Mouse (Mus musculus) macrophage (primary cell): Measurements from ENCODE around the gene AU040320. TPM values are rescaled to one million over a fixed set of nuclear protein-coding genes. Genes with fewer than 3 reads are reported as not detected.

Experiments used
- H3K27ac ChIP-seq: fragments of 350-480 bp; formaldehyde crosslinking; 2 replicates; pipeline ENCODE4 v1.9.0; 2021
- H3K36me3 ChIP-seq: fragments of 350-480 bp; formaldehyde crosslinking; 2 replicates; pipeline ENCODE4 v1.9.0; 2021; ENCODE audit errors: inconsistent target
- H3K4me3 ChIP-seq: fragments of 350-480 bp; formaldehyde crosslinking; 2 replicates; pipeline ENCODE4 v1.9.0; 2021; ENCODE audit errors: inconsistent target
- H3K79me2 ChIP-seq: fragments of 350-480 bp; formaldehyde crosslinking; 2 replicates; pipeline ENCODE4 v1.9.0; 2021; ENCODE audit errors: inconsistent target
- WGBS: methylation state at CpG from one replicate; pipeline ENCODE4 v1.1.7; 2026; ENCODE audit warnings: inconsistent platforms; ENCODE audit not compliant: missing documents; 5-methylcytosine and 5-hydroxymethylcytosine counted together
- polyA plus RNA-seq: library from polyadenylated mRNA; stranded (reverse); fragments of 250-400 nt; gene quantifications from 3 replicates; pipeline ENCODE4 v1.2.4, GENCODE M21; 2018; ENCODE audit warnings: inconsistent platforms
- total RNA-seq, 78 experiments: library from RNA; depleted of rRNA; stranded (reverse); fragments of 250-400 nt; gene quantifications; 1 replicate in 9 of 78; 2 replicates in 24 of 78; 3 replicates in 43 of 78; 4 replicates in 2 of 78; pipeline ENCODE4 v1.2.4; 2018; ENCODE audit warnings: inconsistent platforms in 56 of 78

AU040320 gene
- total RNA-seq (2018; cell fraction: chromatin; rRNA removed): 100 to 1,000 TPM in 1 of 26 experiments, 10 to 100 TPM in 25; 28.8 to 116 (median 69.5) TPM
- 10 to 100 TPM; 24.2 to 48.1 (median 34.3) TPM for total RNA-seq (2018; cell fraction: cytosol; rRNA removed)
- total RNA-seq (2018; cell fraction: nucleus; rRNA removed): 10 to 100 TPM; 33.4 to 79.3 (median 66.5) TPM
- polyA plus RNA-seq: 25.7 to 27.5 TPM (median 26.7 TPM) in 3 replicates

- Histone ChIP-seq H3K36me3 (peaks cover 5% of the 10 kb centered on the region; the same call in 1 of the 2 replicates), H3K4me3 (peak within 1 kb of the TSS; percentile 90), H3K27ac (peak within 1 kb of the TSS; percentile 62), H3K79me2 (peaks cover 23% of the 10 kb centered on the region; the same call in 1 of the 2 replicates)
- WGBS: under 1% methylated on average over 66 of the region's 71 CpGs
These were observed at the start of gene AU040320, which contains the start of gene Ncdn for GRCm38 (mm10) chr4:126753268-126754230. Gene AU040320, plus strand, starts transcription at chr4:126753544. Gene Ncdn, minus strand, starts transcription at chr4:126753438.

GRCm38 (mm10) chr4:126706630-126707438, 46.5 kb upstream of the AU040320 start:
- Histone ChIP-seq H3K79me2 (no peaks in the 10 kb centered on the region; the same call in 1 of the 2 replicates), H3K4me3 (no peak overlapping the region), H3K36me3 (peaks cover 56% of the 10 kb centered on the region), H3K27ac (no peak overlapping the region)
- 92% methylated on average over 12 of the region's 12 CpGs for WGBS

GRCm38 (mm10) chr4:126707439-126707826, 45.9 kb upstream of the AU040320 start:
- 92% methylated on average over 5 of the region's 5 CpGs for WGBS
- no peaks in the 10 kb centered on the region; the same call in 1 of the 2 replicates for H3K79me2 ChIP-seq
- peaks cover 60% of the 10 kb centered on the region for H3K36me3 ChIP-seq
- H3K27ac ChIP-seq: no peak overlapping the region
- H3K4me3 ChIP-seq: no peak overlapping the region

- H3K36me3 ChIP-seq: no peaks in the 10 kb centered on the region
- WGBS: 6% methylated on average over 18 of the region's 18 CpGs
- no peak overlapping the region for H3K4me3 ChIP-seq
- H3K27ac ChIP-seq: no peak overlapping the region
- H3K79me2 ChIP-seq: no peaks in the 10 kb centered on the region
These were observed 21.2 kb upstream of the AU040320 start for GRCm38 (mm10) chr4:126732111-126732510.

GRCm38 (mm10) chr4:126732531-126733380, 20.6 kb upstream of the AU040320 start:
- H3K4me3 ChIP-seq: no peak overlapping the region

GRCm38 (mm10) chr4:126734001-126734603, 19.2 kb upstream of the AU040320 start:
- Histone ChIP-seq H3K27ac (no peak overlapping the region), H3K79me2 (no peaks in the 10 kb centered on the region), H3K36me3 (no peaks in the 10 kb centered on the region), H3K4me3 (no peak overlapping the region)
- 11% methylated on average over 16 of the region's 16 CpGs for WGBS

More at GRCm38 (mm10) chr4:126732531-126733380, 20.6 kb upstream of the AU040320 start:
- WGBS: 11% methylated on average over 26 of the region's 26 CpGs
- Histone ChIP-seq H3K27ac (no peak overlapping the region), H3K36me3 (no peaks in the 10 kb centered on the region), H3K79me2 (no peaks in the 10 kb centered on the region)

- no peak overlapping the region for H3K27ac ChIP-seq
- no peak overlapping the region for H3K4me3 ChIP-seq
- 10% methylated on average over 51 of the region's 51 CpGs for WGBS
- no peaks in the 10 kb centered on the region for H3K36me3 ChIP-seq
- H3K79me2 ChIP-seq: no peaks in the 10 kb centered on the region
These were observed 18.5 kb upstream of the AU040320 start for GRCm38 (mm10) chr4:126734700-126735381.

- Histone ChIP-seq H3K36me3 (no peaks in the 10 kb centered on the region), H3K4me3 (no peak overlapping the region), H3K79me2 (no peaks in the 10 kb centered on the region), H3K27ac (no peak overlapping the region)
- WGBS: 5% methylated on average over 53 of the region's 62 CpGs
These were observed 17.9 kb upstream of the AU040320 start for GRCm38 (mm10) chr4:126735382-126736000.

GRCm38 (mm10) chr4:126736001-126736414, 17.3 kb upstream of the AU040320 start, which contains the start of gene Tfap2e:
Gene Tfap2e, minus strand, starts transcription at chr4:126736240.
- Histone ChIP-seq H3K36me3 (no peaks in the 10 kb centered on the region), H3K79me2 (no peaks in the 10 kb centered on the region), H3K27ac (no peak within 1 kb of the TSS), H3K4me3 (no peak within 1 kb of the TSS)
- WGBS: 5% methylated on average over 32 of the region's 32 CpGs

GRCm38 (mm10) chr4:126739966-126740676, 13.2 kb upstream of the AU040320 start:
- H3K79me2 ChIP-seq: no peaks in the 10 kb centered on the region
- 67% methylated on average over 10 of the region's 10 CpGs for WGBS
- H3K4me3 ChIP-seq: no peak overlapping the region
- H3K27ac ChIP-seq: no peak overlapping the region
- H3K36me3 ChIP-seq: no peaks in the 10 kb centered on the region

GRCm38 (mm10) chr4:126741448-126741847, 11.9 kb upstream of the AU040320 start:
- H3K36me3 ChIP-seq: peaks cover 6% of the 10 kb centered on the region; the same call in 1 of the 2 replicates
- no peak overlapping the region for H3K4me3 ChIP-seq
- H3K79me2 ChIP-seq: no peaks in the 10 kb centered on the region
- 10% methylated on average over 12 of the region's 12 CpGs for WGBS
- no peak overlapping the region for H3K27ac ChIP-seq

GRCm38 (mm10) chr4:126742976-126743375, 10.4 kb upstream of the AU040320 start:
- Histone ChIP-seq H3K27ac (no peak overlapping the region), H3K36me3 (peaks cover 11% of the 10 kb centered on the region; the same call in 1 of the 2 replicates), H3K79me2 (no peaks in the 10 kb centered on the region), H3K4me3 (no peak overlapping the region)
- 76% methylated on average over 2 of the region's 2 CpGs for WGBS
